Mouse (Mus musculus) WW6 (cell line): Measurements from ENCODE around the gene Treml1.

Source experiments
- DNase-seq: peaks from one replicate; pipeline ENCODE4 v3.0.0-alpha.2; 2013; ENCODE audit warnings: low read depth, low spot score

Treml1 gene

DNA sequence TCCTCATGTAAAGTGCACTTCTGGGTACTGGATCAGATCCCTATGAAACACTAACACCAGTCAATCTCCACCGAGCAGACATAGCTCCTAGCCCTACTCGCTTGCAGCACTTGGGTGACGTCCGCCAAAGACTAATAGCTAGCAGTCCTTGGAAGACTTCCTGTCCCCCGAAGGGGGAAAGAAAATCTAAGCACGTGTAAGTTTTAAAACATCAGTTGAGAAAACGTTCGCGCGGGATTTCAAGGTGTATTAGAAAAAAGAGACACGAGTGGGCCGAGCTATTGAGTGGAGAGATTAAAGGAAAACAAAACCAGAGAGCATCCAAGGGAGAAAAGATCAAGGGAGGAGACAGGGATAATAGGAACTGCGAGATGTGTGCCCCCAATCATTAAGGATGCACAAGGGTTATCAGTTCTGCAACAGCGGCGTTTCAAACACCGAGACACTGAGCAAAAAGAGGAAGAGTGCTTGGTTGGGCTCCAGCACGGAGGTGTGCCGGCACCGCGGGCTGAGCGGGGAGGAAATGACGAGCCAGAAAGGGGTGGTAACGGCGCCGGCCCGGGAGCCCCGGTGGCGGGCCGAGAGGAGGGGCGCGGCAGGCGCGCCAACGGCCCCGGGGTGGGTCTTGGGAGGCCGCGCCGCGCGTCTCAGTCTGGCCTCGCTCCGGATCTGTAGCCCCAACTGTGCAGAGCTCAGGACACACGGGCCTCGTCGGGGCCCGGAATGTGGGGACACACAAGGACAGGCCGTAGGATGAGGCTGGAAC lies 49.0 kb downstream of the Treml1 start:
- no peak for DNase-seq

DNA sequence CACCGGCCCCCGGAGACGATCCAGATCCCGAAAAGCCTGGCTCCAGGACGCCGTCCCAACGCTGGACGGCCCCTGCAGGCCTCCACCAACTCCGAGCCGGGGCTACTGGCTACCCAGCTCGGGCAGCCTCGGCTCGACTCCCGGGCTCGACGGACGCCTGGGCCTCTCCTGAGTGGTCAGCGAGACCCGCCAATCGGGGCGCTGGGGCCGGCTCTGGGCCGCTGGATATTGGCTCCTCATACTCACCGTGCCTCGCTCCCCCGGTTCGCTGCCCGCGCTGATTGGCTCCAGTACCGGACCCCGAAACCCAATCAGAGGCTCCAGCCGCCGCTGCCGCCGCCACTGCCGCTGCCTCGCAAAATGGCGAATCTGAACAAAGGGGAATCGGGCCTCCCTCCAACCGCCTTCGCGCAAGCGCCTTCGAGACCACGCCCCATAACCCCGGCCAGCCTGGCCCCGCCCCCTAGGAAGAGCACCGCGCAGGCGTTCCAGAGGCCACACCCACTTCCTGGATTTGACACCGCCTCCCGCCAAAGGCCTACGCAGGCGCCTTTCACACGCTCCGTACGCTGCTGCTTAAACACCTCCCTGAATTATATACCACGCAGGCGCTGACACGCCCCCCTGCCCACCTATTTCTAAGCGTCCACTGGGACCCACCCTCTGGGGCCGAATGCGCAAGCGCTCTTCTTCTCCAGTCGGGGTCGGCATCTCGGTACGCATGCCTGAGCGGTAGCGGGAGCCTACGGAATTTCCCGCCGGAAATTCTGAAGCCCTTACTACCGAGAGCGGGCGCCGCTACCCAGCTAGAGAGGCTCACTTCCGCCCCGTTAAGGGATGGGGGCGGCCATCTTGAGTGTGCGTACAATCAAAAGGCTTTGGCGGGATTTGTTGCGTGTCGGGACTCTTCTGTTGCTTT lies 49.9 kb downstream of the Treml1 start, which contains the start of the genes Nfya and Oard1:
TSS of gene Nfya (minus strand) at position 527 of the 919 bp plus-strand sequence.
TSS of gene Oard1 (plus strand) at position 635 of the 919 bp plus-strand sequence.
- peak; percentile 98 for DNase-seq

DNA sequence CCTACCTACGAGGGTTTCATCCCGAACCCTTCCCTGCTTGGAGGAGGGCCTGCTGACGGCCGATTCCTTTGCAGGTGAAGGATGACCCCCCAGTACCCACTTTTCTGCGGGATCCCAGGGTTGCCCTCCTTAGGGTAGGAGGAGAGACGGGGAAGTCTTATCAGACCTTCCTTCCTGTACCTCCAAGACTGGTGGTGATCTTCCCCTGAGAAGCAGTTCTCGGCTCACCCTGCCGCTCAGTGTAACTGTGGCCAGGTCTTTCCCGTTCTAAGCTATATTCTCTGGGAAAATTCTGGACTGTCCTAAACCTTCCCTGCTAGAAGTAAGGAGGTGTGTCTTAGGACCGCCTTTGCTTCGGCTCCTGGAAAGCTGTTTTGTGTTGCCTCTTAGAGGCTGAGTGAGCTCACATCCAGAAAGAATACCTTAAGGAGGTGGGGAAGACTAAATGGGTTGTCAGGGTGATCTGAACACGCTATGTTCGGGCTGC lies 50.6 kb downstream of the Treml1 start:
- DNase-seq: no peak

DNA sequence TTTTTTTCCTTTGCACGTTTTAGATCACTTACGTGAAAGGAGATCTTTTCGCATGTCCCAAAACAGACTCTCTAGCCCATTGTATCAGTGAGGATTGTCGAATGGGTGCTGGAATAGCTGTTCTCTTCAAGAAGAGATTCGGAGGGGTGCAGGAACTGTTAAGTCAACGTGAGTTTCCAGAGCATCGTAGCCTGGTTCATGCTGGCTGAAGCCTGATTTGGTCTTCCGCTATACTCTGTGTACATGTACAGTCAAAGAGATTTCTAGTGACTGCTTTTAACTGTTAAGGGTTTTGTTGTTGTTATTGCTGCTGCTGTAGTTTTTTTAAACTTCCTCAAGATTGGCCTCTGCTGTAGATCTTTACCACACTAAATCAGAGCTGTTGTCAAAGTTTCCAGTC lies 51.5 kb downstream of the Treml1 start:
- DNase-seq: no peak

DNA sequence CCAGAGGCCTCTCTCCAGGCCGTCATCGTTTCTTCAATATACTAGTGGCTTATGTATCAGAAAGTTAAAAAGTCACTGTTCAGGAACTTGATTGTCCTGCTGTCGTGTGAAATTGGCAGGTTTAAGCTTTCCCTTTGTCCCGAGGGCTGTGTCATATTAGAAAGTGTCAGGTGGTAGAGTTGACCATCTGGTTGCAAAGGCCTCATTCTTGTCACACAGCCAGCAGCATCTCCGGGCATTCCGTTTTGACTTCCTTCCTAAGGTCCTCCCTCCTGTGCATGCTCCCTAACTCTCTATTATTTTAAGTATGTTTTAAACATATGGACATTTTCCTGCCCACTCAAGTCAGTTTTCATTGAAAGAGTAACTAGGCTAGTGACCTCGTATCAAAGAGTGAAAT lies 56.3 kb downstream of the Treml1 start:
- DNase-seq: no peak
